Mouse (Mus musculus) hindbrain, embryonic 15.5 days (tissue): Measurements from ENCODE around the gene Vti1b. TPM values are rescaled to one million over a fixed set of nuclear protein-coding genes. Genes with fewer than 3 reads are reported as not detected.

Source experiments
- ATAC-seq: fragments of 200-750 bp; cut with Nextera tagmentation; 2 replicates; pipeline ENCODE4 v1.8.0; 2017; ENCODE audit warnings: low read depth, moderate number of reproducible peaks, moderate TSS enrichment; ENCODE audit not compliant: low FRiP score
- H3K27ac ChIP-seq: fragments of 300-500 bp; sonication (generic); replicated peaks from 2 replicates; pipeline ENCODE4 v1.5.1; 2015; ENCODE audit warnings: mild to moderate bottlenecking, inconsistent platforms
- H3K27me3 ChIP-seq: fragments of 300-500 bp; sonication (generic); 2 replicates; pipeline ENCODE4 v1.6.1; 2015; ENCODE audit warnings: control low read depth, inconsistent platforms
- H3K36me3 ChIP-seq: fragments of 300-500 bp; sonication (generic); 2 replicates; pipeline ENCODE4 v1.6.1; 2015; ENCODE audit warnings: control low read depth, inconsistent platforms
- H3K4me1 ChIP-seq: fragments of 300-500 bp; sonication (generic); replicated peaks from 2 replicates; pipeline ENCODE4 v1.6.1; 2015; ENCODE audit warnings: control low read depth, inconsistent platforms
- H3K4me2 ChIP-seq: fragments of 300-500 bp; sonication (generic); 2 replicates; pipeline ENCODE4 v1.6.1; 2015; ENCODE audit warnings: moderate library complexity, mild to moderate bottlenecking, inconsistent platforms
- H3K4me3 ChIP-seq: fragments of 300-500 bp; sonication (generic); 2 replicates; pipeline ENCODE4 v1.5.1; 2015; ENCODE audit warnings: mild to moderate bottlenecking, inconsistent platforms
- H3K9ac ChIP-seq: fragments of 300-500 bp; sonication (generic); 2 replicates; pipeline ENCODE4 v1.6.1; 2015; ENCODE audit warnings: inconsistent platforms
- H3K9me3 ChIP-seq: fragments of 300-500 bp; sonication (generic); 2 replicates; pipeline ENCODE4 v1.6.1; 2016; ENCODE audit warnings: control low read depth, inconsistent platforms
- WGBS: fragments of 180-500 bp; shearing (Covaris S2); methylation state at CpG from one replicate; pipeline ENCODE4 v1.1.7; 2015; 5-methylcytosine and 5-hydroxymethylcytosine counted together
- polyA plus RNA-seq: library from polyadenylated mRNA; unstranded; fragments of >200 nt; fragmentation: Nextera tagmentation; extraction: Ambion mirVana; gene quantifications from 2 replicates; pipeline ENCODE4 v1.2.1, GENCODE M21; 2015

The Vti1b gene
- polyA plus RNA-seq, 1 experiment from 2014 or later, result 231 TPM

DNA sequence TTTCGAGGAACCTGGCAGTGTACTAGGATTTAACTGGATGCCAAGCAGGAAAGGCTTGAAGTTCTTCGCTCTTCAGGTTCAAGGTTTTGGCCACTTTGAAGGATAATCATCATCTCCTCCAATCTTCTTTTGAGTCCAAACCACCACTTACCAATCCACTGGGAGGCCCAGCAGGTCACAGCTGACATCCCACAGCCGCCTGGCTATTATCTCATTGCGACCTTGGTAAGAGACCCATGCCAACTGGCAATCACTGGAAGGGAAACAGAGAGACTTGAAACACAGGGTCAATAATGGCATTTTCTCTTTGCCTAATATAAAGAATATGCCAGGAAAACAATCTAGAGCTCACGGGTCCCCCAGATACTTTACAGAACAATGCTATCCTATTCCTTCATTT lies 3.5 kb upstream of the Vti1b start:
- peaks cover 7% of the 10 kb centered on the region for H3K4me1 ChIP-seq
- no peak overlapping the region for H3K9ac ChIP-seq
- no peak for ATAC-seq
- no peaks in the 10 kb centered on the region for H3K27me3 ChIP-seq
- no peak overlapping the region for H3K4me3 ChIP-seq
- H3K27ac ChIP-seq, result no peak overlapping the region
- no peak overlapping the region for H3K4me2 ChIP-seq
- H3K9me3 ChIP-seq, result no peaks in the 10 kb centered on the region
- peaks cover 22% of the 10 kb centered on the region for H3K36me3 ChIP-seq
- 88% methylated on average over 5 of the region's 5 CpGs for WGBS

DNA sequence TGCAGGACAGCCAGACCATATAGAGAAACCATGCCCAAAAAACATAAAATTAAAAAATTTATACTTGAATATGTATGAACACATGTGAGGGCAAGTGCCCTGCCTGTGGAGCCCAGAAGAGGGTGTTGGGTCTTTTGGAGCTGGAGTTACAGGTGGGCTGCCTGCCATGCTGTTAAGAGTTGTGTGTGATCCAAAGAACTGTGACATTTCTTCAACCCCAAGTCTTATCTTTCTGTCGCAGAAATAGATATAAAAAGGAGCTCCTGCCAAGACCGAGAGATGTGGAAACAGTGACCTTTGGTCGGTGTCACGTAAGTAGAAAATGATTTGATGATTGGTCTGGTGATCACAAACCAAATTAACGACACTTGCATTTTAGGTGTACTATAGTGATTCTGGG lies 1.3 kb upstream of the Vti1b start:
- Histone ChIP-seq H3K4me3 (no peak overlapping the region), H3K9ac (no peak overlapping the region), H3K9me3 (no peaks in the 10 kb centered on the region), H3K4me1 (peaks cover 16% of the 10 kb centered on the region), H3K27me3 (no peaks in the 10 kb centered on the region), H3K36me3 (peaks cover 18% of the 10 kb centered on the region), H3K4me2 (no peak overlapping the region), H3K27ac (no peak overlapping the region)
- no peak for ATAC-seq
- WGBS, result 87% methylated on average over 5 of the region's 5 CpGs

DNA sequence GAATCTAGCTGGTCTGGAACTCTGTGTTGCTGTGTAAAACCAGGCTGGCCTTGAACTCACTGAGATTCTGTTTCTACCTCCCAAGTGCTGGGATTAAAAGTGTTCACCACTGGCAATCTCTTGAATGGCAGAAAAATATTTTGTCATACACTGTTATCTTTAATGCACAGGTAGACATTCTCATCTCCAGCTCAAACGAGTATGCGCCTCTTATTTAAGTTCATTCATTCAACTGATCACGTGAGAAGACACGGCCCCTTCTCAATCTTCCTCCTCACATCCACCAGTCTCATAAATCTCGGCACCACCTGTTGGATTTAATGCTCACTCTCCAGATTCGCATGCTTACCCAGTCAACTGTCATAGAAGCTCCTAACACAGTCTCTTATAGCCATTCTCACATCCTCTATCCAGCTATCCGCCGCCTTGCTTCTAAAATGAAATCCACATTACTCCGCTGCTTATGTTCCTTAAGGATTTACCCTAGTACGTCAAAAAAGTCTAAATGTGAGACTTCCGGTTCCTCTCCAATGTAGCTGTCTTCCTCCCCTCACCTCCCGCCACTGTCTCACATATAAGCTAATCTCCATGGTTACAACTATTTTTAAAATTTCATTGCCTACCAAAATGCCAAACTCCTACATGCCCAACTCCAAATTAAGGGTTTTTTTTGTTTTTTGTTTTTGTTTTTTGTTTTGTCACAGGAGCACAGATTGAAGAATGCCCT lies 1.0 kb downstream of the Vti1b start:
- H3K4me1 ChIP-seq, result peaks cover 16% of the 10 kb centered on the region
- H3K9ac ChIP-seq, result peak overlapping the region; percentile 90
- peak overlapping the region; percentile 98 for H3K4me3 ChIP-seq
- peak overlapping the region; percentile 95; the same call in 1 of the 2 replicates for H3K27ac ChIP-seq
- H3K4me2 ChIP-seq, result peak overlapping the region; percentile 83
- H3K27me3 ChIP-seq, result no peaks in the 10 kb centered on the region
- H3K36me3 ChIP-seq, result peaks cover 18% of the 10 kb centered on the region
- 34% methylated on average over 12 of the region's 12 CpGs for WGBS
- H3K9me3 ChIP-seq, result no peaks in the 10 kb centered on the region
- no peak for ATAC-seq

DNA sequence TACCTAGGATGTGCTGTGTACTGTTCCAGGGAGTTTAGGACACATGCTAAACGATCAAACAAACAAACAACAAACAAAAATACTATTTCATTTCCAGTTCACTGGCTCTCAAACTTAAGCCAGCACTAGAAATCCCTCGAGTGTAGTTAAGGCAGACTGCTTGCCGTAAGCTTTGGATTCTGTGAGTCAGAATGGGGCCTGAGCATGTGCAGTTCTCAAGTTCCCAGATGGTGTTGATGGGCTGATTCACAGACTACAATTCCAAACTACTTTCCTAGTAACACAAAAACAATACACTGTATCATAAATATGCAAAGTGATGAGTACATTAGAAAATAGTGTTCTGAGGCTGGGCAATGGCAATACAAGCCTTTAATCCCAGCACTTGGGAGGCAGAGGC lies 2.0 kb downstream of the Vti1b start:
- Histone ChIP-seq H3K4me3 (no peak overlapping the region), H3K4me2 (no peak overlapping the region), H3K4me1 (peaks cover 16% of the 10 kb centered on the region), H3K9ac (no peak overlapping the region), H3K36me3 (peaks cover 12% of the 10 kb centered on the region), H3K27me3 (no peaks in the 10 kb centered on the region), H3K27ac (no peak overlapping the region), H3K9me3 (no peaks in the 10 kb centered on the region)
- WGBS, result 69% methylated on average over 3 of the region's 3 CpGs
- ATAC-seq, result no peak

DNA sequence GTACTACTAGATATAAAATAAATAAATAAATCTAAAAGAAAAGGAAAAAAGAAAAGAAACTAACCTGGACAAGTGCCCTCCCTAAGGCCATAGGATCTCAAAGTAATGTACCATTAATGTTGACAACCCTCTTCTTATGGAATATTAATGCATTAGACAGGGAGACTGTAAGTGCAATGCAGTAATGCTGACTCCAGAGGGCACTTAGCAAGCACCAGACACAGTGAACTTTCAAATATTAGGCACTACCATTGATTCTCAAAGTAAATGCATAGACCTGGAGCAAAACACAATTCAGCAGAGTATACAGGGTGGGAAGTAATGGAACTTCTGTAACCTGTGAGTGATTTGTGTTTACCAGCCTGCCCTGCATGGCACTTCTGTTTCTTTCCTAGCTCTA lies 3.3 kb downstream of the Vti1b start:
- H3K9me3 ChIP-seq, result no peaks in the 10 kb centered on the region
- no peak overlapping the region for H3K9ac ChIP-seq
- H3K4me3 ChIP-seq, result no peak overlapping the region
- peaks cover 16% of the 10 kb centered on the region for H3K4me1 ChIP-seq
- peaks cover 11% of the 10 kb centered on the region; the same call in 1 of the 2 replicates for H3K36me3 ChIP-seq
- H3K4me2 ChIP-seq, result no peak overlapping the region
- no peak overlapping the region for H3K27ac ChIP-seq
- no peaks in the 10 kb centered on the region for H3K27me3 ChIP-seq
- ATAC-seq, result no peak

DNA sequence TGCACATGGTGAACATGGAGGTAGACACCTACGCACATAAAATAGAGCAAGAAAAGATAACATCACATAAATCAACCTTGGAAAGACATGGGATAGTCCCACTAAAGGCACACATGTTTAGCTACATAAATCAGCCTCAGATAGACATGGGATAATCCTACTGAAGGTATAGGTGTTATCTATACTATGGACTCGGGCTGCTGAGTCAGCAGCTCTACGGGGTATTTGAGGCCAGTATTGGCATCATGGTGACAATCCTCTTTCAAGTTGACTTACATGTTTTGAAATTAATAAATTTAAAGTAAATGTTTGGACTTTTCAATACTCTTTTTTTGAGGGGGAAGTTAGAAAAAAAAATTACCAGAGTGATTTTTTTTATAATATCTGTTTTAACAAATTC lies 9.6 kb downstream of the Vti1b start:
- Histone ChIP-seq H3K9ac (no peak overlapping the region), H3K27me3 (no peaks in the 10 kb centered on the region), H3K4me2 (no peak overlapping the region), H3K27ac (no peak overlapping the region), H3K4me1 (no peaks in the 10 kb centered on the region), H3K4me3 (no peak overlapping the region), H3K36me3 (peaks cover 65% of the 10 kb centered on the region), H3K9me3 (no peaks in the 10 kb centered on the region)
- WGBS, result 98% methylated on average over 3 of the region's 3 CpGs
- no peak for ATAC-seq

DNA sequence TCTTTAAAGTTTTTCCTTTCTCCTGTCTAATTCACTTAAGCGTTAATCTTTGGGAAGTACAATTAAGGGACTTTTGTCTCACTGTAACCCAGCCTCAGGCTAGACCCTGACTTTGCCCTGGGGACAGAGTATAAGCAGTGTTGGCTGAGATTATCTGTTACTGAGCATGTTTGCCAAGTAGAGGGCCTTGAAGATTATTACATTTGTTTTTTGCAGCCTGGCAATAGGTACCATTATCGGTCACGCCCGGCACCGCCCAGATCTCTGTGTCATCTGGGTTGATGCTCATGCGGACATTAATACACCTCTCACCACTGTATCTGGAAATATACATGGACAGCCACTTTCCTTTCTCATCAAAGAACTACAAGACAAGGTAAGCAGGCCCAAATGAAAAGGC lies 22.8 kb downstream of the Vti1b start:
- no peak for ATAC-seq

DNA sequence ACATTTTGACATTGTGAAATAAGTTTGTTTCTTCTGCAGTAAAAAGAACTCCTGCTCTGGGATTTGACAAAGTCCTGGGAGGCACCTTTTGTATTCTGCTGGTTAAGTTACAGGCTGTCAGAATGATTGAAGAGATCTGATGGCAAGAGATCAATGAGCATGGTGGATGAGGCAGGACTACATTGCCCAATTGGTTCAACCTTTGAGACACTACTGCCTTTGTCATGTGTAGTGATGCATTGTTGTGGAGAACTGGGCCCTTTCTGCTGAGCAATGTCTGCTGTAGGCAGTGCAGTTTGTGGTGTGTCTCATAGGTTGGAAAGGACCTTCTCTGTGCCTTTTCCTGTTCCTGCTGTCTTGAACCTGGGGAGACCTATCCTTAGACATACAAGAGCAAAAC lies 31.1 kb downstream of the Vti1b start:
- ATAC-seq, result no peak
- Histone ChIP-seq H3K27ac (no peak overlapping the region), H3K9ac (no peak overlapping the region), H3K9me3 (no peaks in the 10 kb centered on the region), H3K4me2 (no peak overlapping the region), H3K36me3 (no peaks in the 10 kb centered on the region), H3K27me3 (no peaks in the 10 kb centered on the region), H3K4me3 (no peak overlapping the region), H3K4me1 (no peaks in the 10 kb centered on the region)

More for the DNA sequence above, 22.8 kb downstream of the Vti1b start:
- no peak overlapping the region for H3K27ac ChIP-seq
- H3K36me3 ChIP-seq, result peaks cover 30% of the 10 kb centered on the region
- no peak overlapping the region for H3K4me2 ChIP-seq
- no peaks in the 10 kb centered on the region for H3K27me3 ChIP-seq
- WGBS, result 94% methylated on average over 6 of the region's 6 CpGs
- H3K4me3 ChIP-seq, result no peak overlapping the region
- H3K9ac ChIP-seq, result no peak overlapping the region
- no peaks in the 10 kb centered on the region for H3K4me1 ChIP-seq
- no peaks in the 10 kb centered on the region for H3K9me3 ChIP-seq

DNA sequence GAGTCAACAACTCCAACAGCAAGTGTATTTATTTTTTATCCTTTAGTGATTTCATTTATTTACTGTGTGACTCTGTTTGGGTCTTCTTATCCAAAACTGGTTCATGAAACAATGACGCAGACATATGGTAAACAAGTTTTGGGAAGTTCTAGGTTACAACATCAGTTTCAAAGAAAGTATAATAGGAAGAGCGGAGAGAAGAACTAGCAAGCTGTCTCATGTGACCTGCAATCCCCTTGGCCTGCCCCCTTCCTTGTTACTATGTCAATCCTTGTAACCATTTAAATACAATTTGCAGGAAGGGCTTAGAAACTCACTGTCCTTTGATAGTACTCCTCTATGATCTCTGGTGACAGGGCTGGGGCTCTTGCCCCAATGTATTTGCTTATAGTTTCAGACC lies 31.7 kb downstream of the Vti1b start:
- Histone ChIP-seq H3K4me3 (no peak overlapping the region), H3K9me3 (no peaks in the 10 kb centered on the region), H3K27ac (no peak overlapping the region), H3K9ac (no peak overlapping the region), H3K36me3 (no peaks in the 10 kb centered on the region), H3K4me2 (no peak overlapping the region), H3K4me1 (no peaks in the 10 kb centered on the region), H3K27me3 (no peaks in the 10 kb centered on the region)
- 89% methylated on average over 2 of the region's 2 CpGs for WGBS
- no peak for ATAC-seq

DNA sequence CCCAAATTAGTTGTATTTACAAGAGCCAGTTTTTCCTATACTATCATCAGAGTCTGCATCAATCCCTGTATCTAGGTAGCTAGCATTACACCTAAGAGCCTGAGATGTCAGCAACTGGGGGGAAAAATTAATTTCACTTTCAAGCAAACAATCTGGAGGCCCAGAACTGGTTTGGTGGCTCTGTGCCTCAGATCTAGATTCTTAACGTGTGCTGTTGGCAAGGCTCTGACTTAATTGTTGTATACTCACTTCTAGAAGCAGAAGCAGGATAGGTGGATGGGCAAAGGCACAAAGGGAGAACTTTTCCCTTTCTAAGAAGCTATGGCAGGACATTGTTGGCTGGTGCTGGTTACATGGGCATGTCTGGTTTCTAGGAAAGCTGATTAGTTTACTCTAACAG lies 33.0 kb downstream of the Vti1b start:
- Histone ChIP-seq H3K27ac (no peak overlapping the region), H3K4me2 (no peak overlapping the region), H3K9ac (no peak overlapping the region), H3K27me3 (no peaks in the 10 kb centered on the region), H3K4me1 (no peaks in the 10 kb centered on the region), H3K4me3 (no peak overlapping the region), H3K9me3 (no peaks in the 10 kb centered on the region), H3K36me3 (no peaks in the 10 kb centered on the region)
- no peak for ATAC-seq
- WGBS, result 67% methylated on average over 1 of the region's 1 CpGs

DNA sequence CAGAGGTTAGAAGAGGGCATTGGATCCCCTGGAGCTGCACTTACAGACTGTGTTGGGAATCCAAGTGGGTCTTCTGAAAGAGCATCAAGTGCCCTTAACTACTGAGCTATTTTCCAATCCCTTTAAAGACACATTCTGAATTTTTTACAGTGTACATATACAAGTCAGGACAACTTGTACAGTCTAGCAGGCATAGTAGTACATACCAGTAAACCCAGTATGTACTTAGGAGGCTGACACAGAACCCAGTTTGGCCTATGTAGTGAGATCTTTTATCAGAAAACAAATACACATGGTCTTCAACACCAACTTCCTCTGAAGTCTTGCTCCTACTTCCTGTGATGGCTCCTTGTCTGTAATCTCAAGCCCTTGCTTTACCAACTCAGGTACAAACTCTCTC lies 33.5 kb downstream of the Vti1b start:
- H3K4me1 ChIP-seq, result no peaks in the 10 kb centered on the region
- no peak for ATAC-seq
- no peak overlapping the region for H3K4me2 ChIP-seq
- no peaks in the 10 kb centered on the region for H3K36me3 ChIP-seq
- no peak overlapping the region for H3K4me3 ChIP-seq
- no peak overlapping the region for H3K27ac ChIP-seq
- no peaks in the 10 kb centered on the region for H3K9me3 ChIP-seq
- no peaks in the 10 kb centered on the region for H3K27me3 ChIP-seq
- H3K9ac ChIP-seq, result no peak overlapping the region

DNA sequence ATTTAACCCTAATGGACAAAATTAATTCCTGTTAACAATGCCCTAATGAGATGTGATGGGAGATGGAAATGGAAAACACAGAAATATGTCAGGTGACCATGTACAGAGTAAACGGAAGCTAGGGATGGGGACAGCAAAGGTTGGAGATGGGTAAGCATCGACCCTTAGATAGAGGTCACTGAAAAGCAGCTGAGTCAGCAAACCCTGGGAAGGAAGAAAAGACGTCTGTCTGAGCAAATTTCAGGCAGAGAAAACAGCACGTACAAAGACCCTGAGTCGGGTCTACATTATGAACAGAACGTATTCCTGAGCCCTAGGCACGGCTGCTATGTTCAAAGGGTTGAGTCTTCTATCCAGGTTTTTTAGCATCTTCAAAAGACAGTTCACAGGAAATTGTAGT lies 35.5 kb downstream of the Vti1b start:
- WGBS, result 66% methylated on average over 7 of the region's 7 CpGs

DNA sequence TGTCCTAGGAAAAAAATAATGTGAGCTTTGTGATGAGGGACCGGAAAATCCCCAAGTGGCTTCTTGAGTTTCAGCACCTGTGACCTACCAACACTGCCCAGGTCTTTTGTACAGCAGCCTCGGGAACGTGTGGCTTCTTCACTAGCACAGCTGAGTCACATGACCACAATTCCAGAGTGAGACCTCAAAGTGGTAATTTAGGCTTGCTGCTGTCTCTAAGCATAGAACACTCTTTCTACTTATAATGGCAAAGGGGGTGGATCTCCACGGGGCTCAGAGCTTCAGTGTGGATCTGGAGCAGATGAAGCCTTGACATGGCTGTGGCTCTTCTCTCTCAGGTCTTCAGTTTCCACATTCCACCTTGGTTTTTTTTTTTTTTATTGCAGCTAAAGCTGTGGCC lies 37.4 kb downstream of the Vti1b start:
- 47% methylated on average over 4 of the region's 4 CpGs for WGBS
- no peaks in the 10 kb centered on the region; the same call in 1 of the 2 replicates for H3K27me3 ChIP-seq
- H3K4me1 ChIP-seq, result peaks cover 20% of the 10 kb centered on the region
- H3K4me2 ChIP-seq, result no peak overlapping the region
- no peaks in the 10 kb centered on the region for H3K9me3 ChIP-seq
- ATAC-seq, result no peak
- no peak overlapping the region for H3K9ac ChIP-seq
- H3K27ac ChIP-seq, result no peak overlapping the region
- H3K4me3 ChIP-seq, result no peak overlapping the region
- H3K36me3 ChIP-seq, result no peaks in the 10 kb centered on the region

More for the DNA sequence above, 35.5 kb downstream of the Vti1b start:
- H3K9ac ChIP-seq, result no peak overlapping the region
- peaks cover 6% of the 10 kb centered on the region for H3K4me1 ChIP-seq
- no peaks in the 10 kb centered on the region; the same call in 1 of the 2 replicates for H3K27me3 ChIP-seq
- no peak overlapping the region for H3K4me2 ChIP-seq
- H3K27ac ChIP-seq, result no peak overlapping the region
- H3K36me3 ChIP-seq, result no peaks in the 10 kb centered on the region
- H3K9me3 ChIP-seq, result no peaks in the 10 kb centered on the region
- ATAC-seq, result no peak
- H3K4me3 ChIP-seq, result no peak overlapping the region
